Mouse (Mus musculus): ENCODE results near the gene Mchr1.
"Not testable (repeated sequence)": the region's sequence is repeated elsewhere in the genome, so short reads cannot be mapped to it uniquely, and the experiment has no call there.

The Mchr1 gene

GRCm38 (mm10) chr15:81235086-81235920 is at the start of gene Mchr1:
Mchr1 (plus strand) TSS chr15:81235499.
- no peak for DNase-seq (ENCODE audit: low spot score in 2 of 2)

- no peak for DNase-seq (ENCODE audit: low spot score in 2 of 2)
Observed at GRCm38 (mm10) chr15:81189061-81189460, 46.2 kb upstream of the Mchr1 start.

- peak in 1 of 2 experiments; percentile 35 for DNase-seq (ENCODE audit: low spot score in 2 of 2)
Observed at GRCm38 (mm10) chr15:81190011-81190629, 45.2 kb upstream of the Mchr1 start.

DNA sequence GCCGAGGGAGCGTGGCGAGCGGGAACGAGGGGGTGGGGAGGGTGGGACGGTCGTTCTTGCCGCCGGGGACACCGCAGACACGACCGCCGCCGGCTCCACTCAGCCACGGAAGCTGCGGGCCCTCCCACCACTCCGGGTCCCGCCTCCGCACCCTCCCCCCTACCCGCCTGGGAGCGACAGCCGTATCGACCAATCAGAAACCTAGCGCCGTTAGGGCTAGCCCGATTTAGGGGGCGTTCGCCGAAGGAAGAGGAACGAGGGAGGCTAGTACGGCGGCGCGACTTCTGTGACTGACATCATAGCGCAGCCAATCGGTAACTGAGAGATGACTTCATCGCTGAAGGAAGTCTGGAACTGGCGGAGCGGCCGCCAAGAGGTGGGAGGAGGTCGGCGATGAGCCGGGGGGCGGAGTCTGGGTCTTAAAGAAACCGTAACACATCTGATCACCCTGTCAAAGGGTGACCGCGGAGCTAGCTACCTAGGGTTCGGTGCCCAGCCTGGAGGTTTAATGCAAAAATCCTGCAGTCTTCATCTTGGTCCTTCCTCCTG is 44.6 kb upstream of the Mchr1 start, which contains the start of gene Mrtfa:
Mrtfa (minus strand) TSS at position 128 of the 549 bp plus-strand sequence.
- peak; percentile 99 to 100 for DNase-seq (ENCODE audit: low spot score in 2 of 2)

- no peak for DNase-seq (ENCODE audit: low spot score in 2 of 2)
Observed at GRCm38 (mm10) chr15:81191303-81191702, 44.0 kb upstream of the Mchr1 start.

DNA sequence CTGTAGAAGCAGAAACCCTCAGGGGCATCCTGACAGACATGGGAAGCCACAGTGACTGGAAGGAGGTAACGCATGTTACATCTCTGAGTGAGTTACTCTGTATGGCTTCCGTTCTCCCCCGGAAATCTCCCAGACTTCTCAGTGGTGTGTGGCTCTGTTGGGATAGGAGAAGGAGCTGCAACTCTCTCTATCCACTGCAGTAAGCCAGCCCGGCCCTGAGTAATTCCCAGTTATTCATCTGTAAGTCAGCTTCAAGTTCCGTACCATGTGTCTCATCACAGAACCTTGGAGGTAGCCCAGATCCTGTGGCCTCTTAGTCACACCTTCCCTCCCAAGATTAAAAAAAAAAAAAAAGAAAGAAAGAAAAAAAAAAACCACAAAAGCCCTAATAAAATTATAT is 43.0 kb upstream of the Mchr1 start:
- DNase-seq (ENCODE audit: low spot score in 2 of 2), result no peak

GRCm38 (mm10) chr15:81192858-81193257 is 42.4 kb upstream of the Mchr1 start:
- DNase-seq (ENCODE audit: low spot score in 2 of 2), result no peak

DNA sequence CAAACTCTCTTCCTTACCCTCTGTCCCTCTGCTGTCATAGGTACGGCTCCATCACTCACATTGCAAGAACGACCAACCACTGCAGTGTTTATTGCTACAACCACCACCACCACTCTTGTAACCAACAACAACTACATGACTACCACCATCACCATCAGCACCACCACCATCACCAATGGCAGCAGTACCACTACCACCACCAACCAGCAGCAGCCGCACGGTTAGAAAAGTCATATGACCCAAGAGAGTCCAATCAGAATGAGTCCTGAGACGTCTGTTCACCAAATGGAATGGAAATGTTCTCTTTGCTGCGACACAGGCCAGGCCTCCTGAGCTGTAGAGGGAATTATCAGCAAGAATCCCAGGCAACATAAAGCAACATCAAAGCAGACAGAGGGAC is 40.5 kb upstream of the Mchr1 start:
- DNase-seq (ENCODE audit: low spot score in 2 of 2), result no peak

DNA sequence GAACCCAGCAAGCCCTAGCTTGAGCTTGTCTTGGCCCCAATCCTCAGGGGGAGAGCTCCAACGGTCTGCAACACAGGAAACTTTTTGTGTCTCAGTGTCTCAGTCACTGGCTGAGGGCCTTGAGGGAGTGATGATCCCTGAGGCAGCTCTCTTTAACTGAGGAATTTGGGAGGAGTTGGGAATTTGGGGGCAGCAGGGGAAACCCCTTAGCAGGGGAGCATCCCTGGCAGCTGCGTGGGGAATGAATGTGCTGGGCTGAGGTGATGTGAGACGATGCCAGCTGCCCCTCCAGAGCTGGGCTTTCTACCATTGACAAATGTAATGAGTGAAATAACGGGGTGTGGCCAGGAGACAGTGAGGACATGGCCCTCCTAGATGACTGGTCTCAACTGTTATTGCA is 39.9 kb upstream of the Mchr1 start:
- DNase-seq (ENCODE audit: low spot score in 2 of 2), result no peak

- DNase-seq (ENCODE audit: low spot score in 2 of 2), result no peak
Observed at GRCm38 (mm10) chr15:81197197-81197596, 38.1 kb upstream of the Mchr1 start.

- no peak for DNase-seq (ENCODE audit: low spot score in 2 of 2)
Observed at GRCm38 (mm10) chr15:81198447-81198846, 36.9 kb upstream of the Mchr1 start.

GRCm38 (mm10) chr15:81199372-81199959 is 35.8 kb upstream of the Mchr1 start:
- DNase-seq (ENCODE audit: low spot score in 2 of 2), result peak; percentile 36 to 79

- no peak for DNase-seq (ENCODE audit: low spot score in 2 of 2)
Observed at GRCm38 (mm10) chr15:81202462-81202861, 32.8 kb upstream of the Mchr1 start.

DNA sequence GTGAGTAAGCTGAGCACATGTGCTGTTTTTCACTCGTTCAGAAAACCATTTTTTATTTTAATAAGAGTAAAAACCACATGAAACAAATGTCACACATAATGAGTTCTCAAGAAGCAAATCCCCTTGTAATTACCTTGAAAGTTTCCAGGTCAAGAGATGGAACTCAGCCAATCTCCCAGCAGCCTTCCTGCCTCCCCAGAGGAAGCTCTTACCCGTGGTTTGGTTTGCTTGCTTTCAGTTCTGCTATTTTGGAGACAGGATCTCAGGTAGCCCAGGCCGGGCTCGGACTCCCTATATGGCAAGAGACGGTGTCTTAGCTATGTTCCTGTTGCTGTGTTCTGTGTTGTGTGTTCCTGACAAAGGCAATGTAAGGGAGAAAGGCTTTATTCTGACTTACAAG is 24.8 kb upstream of the Mchr1 start:
- DNase-seq (ENCODE audit: low spot score in 2 of 2), result no peak

DNA sequence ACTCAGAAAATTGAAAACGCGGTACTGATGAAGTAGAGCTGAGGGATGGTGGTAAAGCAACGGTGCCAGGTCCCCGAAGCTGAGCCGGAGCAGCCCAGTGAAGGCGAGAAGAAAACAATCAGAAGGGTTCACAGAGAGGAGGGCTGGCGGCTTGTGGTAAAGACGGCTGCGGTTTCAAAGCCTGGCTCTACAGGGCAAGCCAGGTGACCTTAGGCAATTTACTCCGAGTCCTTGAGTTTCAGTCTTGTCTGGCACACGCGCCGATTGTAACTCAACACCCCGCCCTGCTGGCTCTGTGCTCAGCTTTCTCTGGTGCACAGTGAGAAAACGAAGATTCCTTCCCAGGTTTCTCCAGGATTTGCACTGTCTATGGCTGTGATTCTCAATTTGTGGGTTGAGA is 22.3 kb upstream of the Mchr1 start:
- DNase-seq (ENCODE audit: low spot score in 2 of 2), result no peak

DNA sequence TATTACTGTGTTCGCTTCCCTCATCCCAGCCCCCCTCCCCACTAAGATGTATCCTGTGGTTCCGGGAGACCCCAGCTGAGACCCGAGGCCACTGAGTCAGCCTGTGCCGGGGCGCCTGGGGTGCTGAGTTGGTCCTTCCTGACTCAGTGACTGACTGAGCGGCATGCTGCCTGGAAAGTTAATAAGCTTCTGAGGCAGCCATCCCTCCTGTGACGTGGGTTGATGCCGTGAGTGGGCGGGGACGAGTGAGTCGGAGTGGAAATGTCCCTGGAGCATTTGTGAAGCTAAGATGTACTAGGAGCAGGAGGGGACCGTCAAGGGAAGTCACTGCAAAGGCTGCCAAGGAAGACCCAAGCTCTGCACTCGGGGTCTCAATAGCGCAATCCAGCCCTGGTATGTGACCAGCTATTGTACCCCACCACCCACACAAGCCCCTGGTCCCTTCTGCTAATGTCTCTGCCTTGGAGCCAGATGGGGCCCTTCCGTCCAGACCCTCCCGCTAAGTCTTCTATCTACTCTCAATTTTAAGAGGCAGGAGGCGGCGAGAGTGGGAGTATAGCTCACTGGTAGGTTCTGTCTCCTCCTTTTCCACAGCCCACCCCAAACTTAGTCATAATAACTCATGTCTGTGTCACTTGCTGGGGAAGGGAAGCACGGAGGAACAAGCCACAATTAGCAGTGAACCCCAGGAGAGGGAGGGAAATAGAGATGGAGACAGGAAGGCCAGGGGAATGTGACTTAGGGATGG is 18.2 kb upstream of the Mchr1 start:
- DNase-seq (ENCODE audit: low spot score in 2 of 2), result no peak

DNA sequence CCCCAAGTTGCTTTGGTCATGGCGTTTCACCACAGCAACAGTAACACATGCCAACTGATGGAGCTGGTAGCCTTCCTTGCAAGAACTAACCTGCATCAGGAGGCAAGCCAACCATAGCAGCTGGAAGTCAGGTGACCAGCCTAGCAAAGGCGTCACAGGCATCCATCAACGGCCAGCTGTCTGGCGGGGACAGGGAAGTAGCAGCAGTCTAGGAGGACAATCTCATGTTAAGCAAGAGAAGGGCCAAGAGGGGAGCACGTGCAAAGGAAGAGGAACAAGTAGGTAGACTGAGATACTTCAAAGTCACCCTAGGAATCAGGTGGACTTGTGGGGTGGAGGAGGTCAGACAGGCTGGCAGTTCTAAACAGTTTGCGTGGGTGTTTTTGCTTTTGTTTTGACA is 16.2 kb upstream of the Mchr1 start:
- no peak for DNase-seq (ENCODE audit: low spot score in 2 of 2)

GRCm38 (mm10) chr15:81220051-81220450 is 15.2 kb upstream of the Mchr1 start:
- not testable (repeated sequence) for DNase-seq (ENCODE audit: low spot score in 2 of 2)

DNA sequence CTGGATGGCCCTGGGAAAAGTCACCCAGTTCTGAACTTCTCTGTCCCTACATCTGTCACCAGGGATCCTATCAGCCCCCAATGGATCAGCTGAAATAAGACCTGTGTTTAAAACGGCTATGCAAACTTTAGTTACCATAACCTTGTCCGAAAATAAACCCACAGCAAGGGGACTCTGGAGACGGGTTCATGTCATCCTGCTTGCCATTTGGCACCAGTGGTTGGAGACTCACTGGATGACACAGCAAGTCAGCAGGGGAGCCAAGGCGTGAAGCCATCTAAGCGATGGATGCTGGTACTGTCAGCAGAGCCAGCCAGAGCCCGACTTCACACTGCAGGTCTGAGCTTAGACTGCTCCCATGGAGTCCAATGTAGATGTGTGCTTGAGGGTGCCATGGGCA is 13.9 kb upstream of the Mchr1 start:
- DNase-seq (ENCODE audit: low spot score in 2 of 2), result no peak

GRCm38 (mm10) chr15:81225016-81225415 is 10.3 kb upstream of the Mchr1 start:
- DNase-seq (ENCODE audit: low spot score in 2 of 2), result no peak

GRCm38 (mm10) chr15:81225732-81226131 is 9.6 kb upstream of the Mchr1 start:
- no peak for DNase-seq (ENCODE audit: low spot score in 2 of 2)

- no peak for DNase-seq (ENCODE audit: low spot score in 2 of 2)
Observed at GRCm38 (mm10) chr15:81226796-81227195, 8.5 kb upstream of the Mchr1 start.

All from thymus, postnatal 10 days (tissue).